Comparison of ENCODE assay signal across 13 mouse cellular contexts in genomic region chr8:70529741-70530161, GRCm38 (mm10). TPM values are rescaled to one million over a fixed set of nuclear protein-coding genes. Genes with fewer than 3 reads are reported as not detected.
DNase-seq lines count a peak whose midpoint lies in the region; ATAC-seq and TF ChIP-seq lines count a peak whose summit lies in the region.
"Had no signal": no experiment of that assay in that cellular context is flagged by ENCODE, and none has a peak within 500 bp of the region (broad histone marks: within the 10 kb centered on the region; RNA-seq: fewer than 3 reads in every experiment).

No protein-coding gene starts in this region.

- ATAC-seq in hindbrain, embryonic 11.5 days (ENCODE audit: low FRiP score) = no peak
- no peak for ATAC-seq in hindbrain, embryonic 12.5 days (ENCODE audit: low FRiP score)
- no peak for ATAC-seq in G1E (ENCODE audit: extremely low read depth, insufficient number of reproducible peaks, low FRiP score, poor library complexity, severe bottlenecking)
- ATAC-seq in liver, postnatal 0 days = peak; percentile 55
- ATAC-seq in hindbrain, embryonic 16.5 days = no peak
- ATAC-seq: midbrain, embryonic 16.5 days had no signal

- H3K9me3 ChIP-seq in hindbrain, embryonic 11.5 days (ENCODE audit: control insufficient read depth, low read length) = no peaks in the 10 kb centered on the region
- no peaks in the 10 kb centered on the region for H3K9me3 ChIP-seq in hindbrain, embryonic 12.5 days (replicated peaks)
- no peaks in the 10 kb centered on the region for H3K9me3 ChIP-seq in G1E (replicated peaks)
- no peaks in the 10 kb centered on the region for H3K9me3 ChIP-seq in embryonic facial prominence, embryonic 10.5 days
- no peaks in the 10 kb centered on the region for H3K9me3 ChIP-seq in liver, postnatal 0 days (ENCODE audit: low read length)
- H3K9me3 ChIP-seq in hindbrain, embryonic 16.5 days (ENCODE audit: control insufficient read depth, low read length) = no peaks in the 10 kb centered on the region
- H3K9me3 ChIP-seq: kidney, embryonic 15.5 days had no signal

- H3K9ac ChIP-seq in hindbrain, embryonic 11.5 days (ENCODE audit: low read depth, low read length) = 0 out of 2 replicates have a peak overlapping the region, but pooled peaks have one; percentile 2
- no peak overlapping the region; the same call in 1 of the 2 replicates for H3K9ac ChIP-seq in hindbrain, embryonic 12.5 days
- peak overlapping the region; percentile 55 for H3K9ac ChIP-seq in liver, postnatal 0 days (replicated peaks)
- no peak overlapping the region for H3K9ac ChIP-seq in hindbrain, embryonic 16.5 days (ENCODE audit: low read depth, low read length)
- H3K9ac ChIP-seq: kidney, embryonic 15.5 days had no signal

- H3K4me1 ChIP-seq in hindbrain, embryonic 11.5 days (replicated peaks; ENCODE audit: control insufficient read depth, insufficient read depth, low read length) = peaks cover 5% of the 10 kb centered on the region; the same call in 1 of the 2 replicates
- peaks cover 28% of the 10 kb centered on the region for H3K4me1 ChIP-seq in hindbrain, embryonic 12.5 days
- peaks cover 72% of the 10 kb centered on the region for H3K4me1 ChIP-seq in G1E (ENCODE audit: insufficient read depth, low read depth, low read length)
- H3K4me1 ChIP-seq in embryonic facial prominence, embryonic 10.5 days = peaks cover 26% of the 10 kb centered on the region
- H3K4me1 ChIP-seq in liver, postnatal 0 days (ENCODE audit: insufficient read depth) = peaks cover 30% of the 10 kb centered on the region
- peaks cover 17% of the 10 kb centered on the region for H3K4me1 ChIP-seq in hindbrain, embryonic 16.5 days (ENCODE audit: control insufficient read depth, insufficient read depth, low read depth, low read length)

- TF ChIP-seq EP300 in liver, postnatal 0 days (IDR thresholded peaks at IDR 0.05; ENCODE audit: low read depth) = no peak

- peak overlapping the region; percentile 10; the same call in 1 of the 2 replicates for H3K4me3 ChIP-seq in hindbrain, embryonic 11.5 days (ENCODE audit: low read depth, low read length)
- no peak overlapping the region for H3K4me3 ChIP-seq in hindbrain, embryonic 12.5 days
- H3K4me3 ChIP-seq in G1E (ENCODE audit: low read depth, low read length) = peak overlapping the region; percentile 81; the same call in 1 of the 2 replicates
- H3K4me3 ChIP-seq in embryonic facial prominence, embryonic 10.5 days = 0 out of 2 replicates have a peak overlapping the region, but pooled peaks have one; percentile 25
- peak overlapping the region; percentile 90 for H3K4me3 ChIP-seq in liver, postnatal 0 days (ENCODE audit: low read depth, low read length)
- H3K4me3 ChIP-seq in hindbrain, embryonic 16.5 days (ENCODE audit: low read length) = no peak overlapping the region

- peaks cover 12% of the 10 kb centered on the region; the same call in 1 of the 2 replicates for H3K36me3 ChIP-seq in hindbrain, embryonic 11.5 days (ENCODE audit: control insufficient read depth, insufficient read depth, low read length)
- H3K36me3 ChIP-seq in hindbrain, embryonic 12.5 days = peaks cover 51% of the 10 kb centered on the region
- H3K36me3 ChIP-seq in G1E (replicated peaks) = peaks cover 61% of the 10 kb centered on the region
- peaks cover 57% of the 10 kb centered on the region for H3K36me3 ChIP-seq in embryonic facial prominence, embryonic 10.5 days (replicated peaks)
- H3K36me3 ChIP-seq in liver, postnatal 0 days (replicated peaks; ENCODE audit: insufficient read depth, low read length) = peaks cover 38% of the 10 kb centered on the region
- peaks cover 24% of the 10 kb centered on the region for H3K36me3 ChIP-seq in hindbrain, embryonic 16.5 days (ENCODE audit: control insufficient read depth, insufficient read depth, low read length)

- no peak for TF ChIP-seq CTCF in G1E (IDR thresholded peaks at IDR 0.05; ENCODE audit: low read depth, low read length)
- no peak for TF ChIP-seq CTCF in liver, postnatal 0 days (IDR thresholded peaks at IDR 0.05; ENCODE audit: low read depth)

- H3K27ac ChIP-seq in hindbrain, embryonic 11.5 days (ENCODE audit: low read depth, low read length) = no peak overlapping the region
- H3K27ac ChIP-seq in hindbrain, embryonic 12.5 days = no peak overlapping the region
- H3K27ac ChIP-seq in embryonic facial prominence, embryonic 10.5 days (replicated peaks) = no peak overlapping the region
- peak overlapping the region; percentile 86 for H3K27ac ChIP-seq in liver, postnatal 0 days (ENCODE audit: low read depth)
- no peak overlapping the region for H3K27ac ChIP-seq in hindbrain, embryonic 16.5 days (ENCODE audit: low read depth, low read length)
- H3K27ac ChIP-seq: kidney, embryonic 15.5 days had no signal

- H3K27me3 ChIP-seq in hindbrain, embryonic 11.5 days (ENCODE audit: control insufficient read depth, insufficient read depth, low read length) = no peaks in the 10 kb centered on the region
- H3K27me3 ChIP-seq in hindbrain, embryonic 12.5 days = no peaks in the 10 kb centered on the region
- no peaks in the 10 kb centered on the region for H3K27me3 ChIP-seq in G1E (ENCODE audit: insufficient read depth, low read length)
- H3K27me3 ChIP-seq in embryonic facial prominence, embryonic 10.5 days (replicated peaks; ENCODE audit: low read depth, poor library complexity, severe bottlenecking) = no peaks in the 10 kb centered on the region
- H3K27me3 ChIP-seq in liver, postnatal 0 days (ENCODE audit: insufficient read depth, low read length) = no peaks in the 10 kb centered on the region
- no peaks in the 10 kb centered on the region for H3K27me3 ChIP-seq in hindbrain, embryonic 16.5 days (replicated peaks; ENCODE audit: control insufficient read depth, insufficient read depth, low read length)
- H3K27me3 ChIP-seq: kidney, embryonic 15.5 days had no signal

- no peak overlapping the region for H3K4me2 ChIP-seq in hindbrain, embryonic 11.5 days (replicated peaks; ENCODE audit: low read depth, low read length)
- H3K4me2 ChIP-seq in hindbrain, embryonic 12.5 days (replicated peaks) = no peak overlapping the region
- peak overlapping the region; percentile 64; the same call in 1 of the 2 replicates for H3K4me2 ChIP-seq in liver, postnatal 0 days (ENCODE audit: low read depth, low read length)
- no peak overlapping the region for H3K4me2 ChIP-seq in hindbrain, embryonic 16.5 days (ENCODE audit: low read length)

- no peak for DNase-seq in hindbrain, embryonic 11.5 days (ENCODE audit: low spot score)
- no peak for DNase-seq in G1E (ENCODE audit: low spot score)
- DNase-seq in embryonic facial prominence, embryonic 10.5 days (ENCODE audit: low spot score) = no peak
- DNase-seq in liver, postnatal 0 days = no peak
- no peak for DNase-seq in spleen, postnatal 14 days (ENCODE audit: low spot score in 2 of 2)
- DNase-seq: cerebellum, adult 2 months; heart, postnatal 36 days; lung, adult 2 months; right cerebral cortex, postnatal 4 days had no signal

- WGBS in hindbrain, embryonic 11.5 days = 96% methylated on average over 3 of the region's 3 CpGs
- WGBS in hindbrain, embryonic 12.5 days = 97% methylated on average over 3 of the region's 3 CpGs
- 94% methylated on average over 3 of the region's 3 CpGs for WGBS in embryonic facial prominence, embryonic 10.5 days
- WGBS in liver, postnatal 0 days (ENCODE audit: insufficient replicate concordance) = 64% methylated on average over 3 of the region's 3 CpGs
- WGBS in hindbrain, embryonic 16.5 days = 99% methylated on average over 3 of the region's 3 CpGs

RNA-seq across cellular contexts. Expression of gene Kxd1, which starts 2.0 kb away (rescaled TPM):
- 48.3 and 52.6 TPM in 2 replicates for polyA plus RNA-seq in hindbrain, embryonic 11.5 days (2014; fragmentation: Nextera tagmentation; extraction: Ambion mirVana)
- 47.1 and 48.5 TPM in 2 replicates for polyA plus RNA-seq in hindbrain, embryonic 12.5 days (2016; fragmentation: Nextera tagmentation; extraction: Ambion mirVana)
- total RNA-seq in G1E (2014; fragmentation: Nextera tagmentation) = 180 and 189 TPM in 2 replicates
- total RNA-seq in G1E (2017) = 47.5 and 50.9 TPM in 2 replicates
- polyA plus RNA-seq in G1E (2012) = 40.0 and 49.9 TPM in 2 replicates
- 49.7 and 51.0 TPM in 2 replicates for polyA plus RNA-seq in embryonic facial prominence, embryonic 10.5 days (2016; fragmentation: Nextera tagmentation; extraction: Ambion mirVana)
- polyA plus RNA-seq in liver, postnatal 0 days (2015; fragmentation: Nextera tagmentation; extraction: Ambion mirVana) = 43.1 and 43.3 TPM in 2 replicates
- 45.2 and 45.4 TPM in 2 replicates for polyA plus RNA-seq in hindbrain, embryonic 16.5 days (2015; fragmentation: Nextera tagmentation; extraction: Ambion mirVana)

RNA-seq across cellular contexts. Expression of gene Fkbp8, which starts 2.2 kb away (rescaled TPM):
- 226 and 243 TPM in 2 replicates for polyA plus RNA-seq in hindbrain, embryonic 11.5 days (2014; fragmentation: Nextera tagmentation; extraction: Ambion mirVana)
- 313 and 334 TPM in 2 replicates for polyA plus RNA-seq in hindbrain, embryonic 12.5 days (2016; fragmentation: Nextera tagmentation; extraction: Ambion mirVana)
- total RNA-seq in G1E (2014; fragmentation: Nextera tagmentation) (228 and 232 TPM in 2 replicates), G1E (2017) (206 and 221 TPM in 2 replicates)
- polyA plus RNA-seq in G1E (2012) = 939 and 1,510 TPM in 2 replicates
- 278 and 285 TPM in 2 replicates for polyA plus RNA-seq in embryonic facial prominence, embryonic 10.5 days (2016; fragmentation: Nextera tagmentation; extraction: Ambion mirVana)
- polyA plus RNA-seq in liver, postnatal 0 days (2015; fragmentation: Nextera tagmentation; extraction: Ambion mirVana) = 141 TPM in 2 replicates
- 429 and 441 TPM in 2 replicates for polyA plus RNA-seq in hindbrain, embryonic 16.5 days (2015; fragmentation: Nextera tagmentation; extraction: Ambion mirVana)

RNA-seq across cellular contexts. Expression of gene Ell, which starts 9.5 kb away (rescaled TPM):
- 15.4 and 16.5 TPM in 2 replicates for polyA plus RNA-seq in hindbrain, embryonic 11.5 days (2014; fragmentation: Nextera tagmentation; extraction: Ambion mirVana)
- polyA plus RNA-seq in hindbrain, embryonic 12.5 days (2016; fragmentation: Nextera tagmentation; extraction: Ambion mirVana) = 19.0 and 19.4 TPM in 2 replicates
- total RNA-seq in G1E (2014; fragmentation: Nextera tagmentation) (20.8 and 22.7 TPM in 2 replicates), G1E (2017) (7.6 and 9.1 TPM in 2 replicates)
- polyA plus RNA-seq in G1E (2012) = 56.4 and 59.0 TPM in 2 replicates
- 20.8 and 21.1 TPM in 2 replicates for polyA plus RNA-seq in embryonic facial prominence, embryonic 10.5 days (2016; fragmentation: Nextera tagmentation; extraction: Ambion mirVana)
- 9.5 and 9.7 TPM in 2 replicates for polyA plus RNA-seq in liver, postnatal 0 days (2015; fragmentation: Nextera tagmentation; extraction: Ambion mirVana)
- polyA plus RNA-seq in hindbrain, embryonic 16.5 days (2015; fragmentation: Nextera tagmentation; extraction: Ambion mirVana) = 14.9 and 19.2 TPM in 2 replicates

RNA-seq across cellular contexts. Expression of gene Uba52, which starts 19.1 kb away (rescaled TPM):
- 814 and 839 TPM in 2 replicates for polyA plus RNA-seq in hindbrain, embryonic 11.5 days (2014; fragmentation: Nextera tagmentation; extraction: Ambion mirVana)
- polyA plus RNA-seq in hindbrain, embryonic 12.5 days (2016; fragmentation: Nextera tagmentation; extraction: Ambion mirVana) = 633 and 755 TPM in 2 replicates
- total RNA-seq in G1E (2014; fragmentation: Nextera tagmentation) (4,646 and 5,141 TPM in 2 replicates), G1E (2017) (3,490 and 3,572 TPM in 2 replicates)
- 592 and 1,322 TPM in 2 replicates for polyA plus RNA-seq in G1E (2012)
- 908 and 951 TPM in 2 replicates for polyA plus RNA-seq in embryonic facial prominence, embryonic 10.5 days (2016; fragmentation: Nextera tagmentation; extraction: Ambion mirVana)
- polyA plus RNA-seq in liver, postnatal 0 days (2015; fragmentation: Nextera tagmentation; extraction: Ambion mirVana) = 627 and 684 TPM in 2 replicates
- 576 and 598 TPM in 2 replicates for polyA plus RNA-seq in hindbrain, embryonic 16.5 days (2015; fragmentation: Nextera tagmentation; extraction: Ambion mirVana)

RNA-seq across cellular contexts. Expression of gene Rex1bd, which starts 23.2 kb away (rescaled TPM):
- polyA plus RNA-seq in hindbrain, embryonic 11.5 days (2014; fragmentation: Nextera tagmentation; extraction: Ambion mirVana) = 129 and 136 TPM in 2 replicates
- polyA plus RNA-seq in hindbrain, embryonic 12.5 days (2016; fragmentation: Nextera tagmentation; extraction: Ambion mirVana) = 118 TPM in 2 replicates
- 43.6 and 44.2 TPM in 2 replicates for total RNA-seq in G1E (2014; fragmentation: Nextera tagmentation)
- 86.9 and 94.9 TPM in 2 replicates for total RNA-seq in G1E (2017)
- polyA plus RNA-seq in G1E (2012) = 187 and 223 TPM in 2 replicates
- 118 and 138 TPM in 2 replicates for polyA plus RNA-seq in embryonic facial prominence, embryonic 10.5 days (2016; fragmentation: Nextera tagmentation; extraction: Ambion mirVana)
- polyA plus RNA-seq in liver, postnatal 0 days (2015; fragmentation: Nextera tagmentation; extraction: Ambion mirVana) = 49.3 and 52.3 TPM in 2 replicates
- 173 and 192 TPM in 2 replicates for polyA plus RNA-seq in hindbrain, embryonic 16.5 days (2015; fragmentation: Nextera tagmentation; extraction: Ambion mirVana)

Comparison
In these comparisons a context has a peak if more than half of its experiments do, and no peak if none do; other contexts are left out.
1. H3K4me3 ChIP-seq: peak in hindbrain, embryonic 11.5 days (single experiment), G1E (single experiment), embryonic facial prominence, embryonic 10.5 days (single experiment) and liver, postnatal 0 days (single experiment); none in hindbrain, embryonic 12.5 days (single experiment) and hindbrain, embryonic 16.5 days (single experiment).
2. H3K9ac ChIP-seq: peak in hindbrain, embryonic 11.5 days (single experiment) and liver, postnatal 0 days (single experiment); none in hindbrain, embryonic 12.5 days (single experiment) and hindbrain, embryonic 16.5 days (single experiment).